Mouse (Mus musculus) embryonic facial prominence, embryonic 11.5 days (tissue): ENCODE data around the gene Slc16a6. TPM values are rescaled to one million over a fixed set of nuclear protein-coding genes. Genes with fewer than 3 reads are reported as not detected.

ENCODE experiments used
- ATAC-seq: fragments of 200-750 bp; cut with Nextera tagmentation; replicated peaks from 2 replicates; pipeline ENCODE4 v1.8.0; 2017; ENCODE audit warnings: low read depth; ENCODE audit not compliant: insufficient number of reproducible peaks, low FRiP score, low TSS enrichment
- DNase-seq: peaks from one replicate; pipeline ENCODE4 v3.0.0-alpha.2; 2015; ENCODE audit warnings: low spot score
- H3K27ac ChIP-seq: fragments of 300-500 bp; sonication (generic); replicated peaks from 2 replicates; pipeline ENCODE4 v1.5.1; 2014; ENCODE audit warnings: mild to moderate bottlenecking, low read depth, low read length, control low read depth
- H3K27me3 ChIP-seq: fragments of 300-500 bp; sonication (generic); 2 replicates; pipeline ENCODE4 v1.6.1; 2014; ENCODE audit warnings: mild to moderate bottlenecking, low read length, moderate library complexity, mixed read lengths; ENCODE audit not compliant: control insufficient read depth, insufficient read depth
- H3K36me3 ChIP-seq: fragments of 300-500 bp; sonication (generic); replicated peaks from 2 replicates; pipeline ENCODE4 v1.6.1; 2014; ENCODE audit warnings: low read depth, mild to moderate bottlenecking, low read length, moderate library complexity, mixed read lengths; ENCODE audit not compliant: control insufficient read depth, insufficient read depth
- H3K4me1 ChIP-seq: fragments of 300-500 bp; sonication (generic); 2 replicates; pipeline ENCODE4 v1.6.1; 2014; ENCODE audit warnings: low read length, mixed read lengths; ENCODE audit not compliant: control insufficient read depth, insufficient read depth
- H3K4me2 ChIP-seq: fragments of 300-500 bp; sonication (generic); 2 replicates; pipeline ENCODE4 v1.6.1; 2014; ENCODE audit warnings: low read depth, mild to moderate bottlenecking, control low read depth, low read length, moderate library complexity
- H3K4me3 ChIP-seq: fragments of 300-500 bp; sonication (generic); 2 replicates; pipeline ENCODE4 v1.5.1; 2014; ENCODE audit warnings: low read depth, low read length, control low read depth
- H3K9ac ChIP-seq: fragments of 300-500 bp; sonication (generic); replicated peaks from 2 replicates; pipeline ENCODE4 v1.6.1; 2014; ENCODE audit warnings: mild to moderate bottlenecking, control low read depth, low read length
- H3K9me3 ChIP-seq: fragments of 300-500 bp; sonication (generic); replicated peaks from 2 replicates; pipeline ENCODE4 v1.6.1; 2016; ENCODE audit warnings: mild to moderate bottlenecking, low read length, inconsistent platforms, mixed read lengths; ENCODE audit not compliant: control insufficient read depth
- WGBS: fragments of 180-500 bp; shearing (Covaris S2); extraction: QIAGEN DNeasy Blood & Tissue Kit; methylation state at CpG from one replicate; pipeline ENCODE4 v1.1.7; 2014; 5-methylcytosine and 5-hydroxymethylcytosine counted together
- polyA plus RNA-seq: library from polyadenylated mRNA; unstranded; fragments of >200 nt; fragmentation: Nextera tagmentation; extraction: Ambion mirVana; gene quantifications from 2 replicates; pipeline ENCODE4 v1.2.1, GENCODE M21; 2014

Slc16a6 gene
- polyA plus RNA-seq, 1 experiment from 2014 or later: 3.3 TPM

DNA sequence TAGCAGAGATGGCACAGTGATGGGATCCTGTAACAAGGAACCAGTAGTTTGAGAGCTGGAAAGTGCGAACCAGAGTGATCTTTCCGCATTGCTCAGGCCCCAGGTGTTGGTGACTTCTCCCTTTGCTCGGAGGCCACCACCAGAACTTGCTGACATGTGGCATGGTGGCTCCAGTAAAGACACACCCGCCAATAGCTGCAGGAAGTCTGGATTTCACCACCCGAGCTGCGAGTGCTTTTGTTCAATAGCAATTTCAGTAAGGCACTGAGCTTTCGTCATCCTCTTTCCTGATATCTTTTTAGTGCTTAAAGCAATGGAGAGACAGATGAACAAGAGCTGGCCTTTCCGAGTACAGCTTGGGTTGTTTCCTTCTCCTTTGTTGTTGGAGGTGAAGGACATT is 7.0 kb upstream of the Slc16a6 start:
- no peak for DNase-seq
- no peak overlapping the region for H3K4me2 ChIP-seq
- ATAC-seq: no peak
- no peaks in the 10 kb centered on the region for H3K9me3 ChIP-seq
- 84% methylated on average over 8 of the region's 8 CpGs for WGBS
- no peaks in the 10 kb centered on the region for H3K4me1 ChIP-seq
- no peak overlapping the region for H3K9ac ChIP-seq
- no peak overlapping the region for H3K4me3 ChIP-seq
- H3K27ac ChIP-seq: no peak overlapping the region
- no peaks in the 10 kb centered on the region for H3K27me3 ChIP-seq
- no peaks in the 10 kb centered on the region for H3K36me3 ChIP-seq

DNA sequence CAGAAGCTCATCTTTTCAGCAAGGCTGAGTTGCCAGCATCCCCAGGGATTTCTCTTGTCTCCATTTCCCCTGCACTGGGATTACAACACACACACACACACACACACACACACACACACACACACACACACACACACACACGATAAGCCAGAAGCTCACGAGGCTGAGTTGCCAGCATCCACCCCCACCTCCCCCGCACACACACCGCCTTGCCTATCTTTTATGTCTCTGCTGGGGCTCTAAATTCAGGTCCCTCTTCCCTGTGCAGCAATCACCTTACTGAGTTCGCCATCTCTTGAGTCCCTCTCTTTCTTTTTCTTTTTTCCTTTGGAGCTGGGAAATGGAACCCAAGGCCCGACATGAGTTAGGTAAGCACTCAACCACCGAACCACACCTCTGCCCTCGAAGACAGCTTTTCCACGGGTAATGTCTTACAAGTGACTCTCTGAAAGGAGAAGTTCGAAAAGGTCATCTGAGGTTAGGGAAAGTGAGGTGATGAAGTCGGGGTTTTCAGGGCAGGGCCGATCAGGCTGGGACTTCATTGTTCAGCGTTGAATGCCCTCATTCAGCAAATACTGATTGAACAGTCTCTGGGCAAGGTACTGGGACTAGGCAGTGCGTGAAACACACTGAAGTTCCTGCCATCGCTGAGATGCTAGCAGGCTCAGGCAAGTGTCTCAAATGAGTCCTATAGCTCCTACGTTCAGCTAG is 6.3 kb upstream of the Slc16a6 start:
- no peak overlapping the region for H3K27ac ChIP-seq
- no peak for ATAC-seq
- 56% methylated on average over 16 of the region's 16 CpGs for WGBS

DNA sequence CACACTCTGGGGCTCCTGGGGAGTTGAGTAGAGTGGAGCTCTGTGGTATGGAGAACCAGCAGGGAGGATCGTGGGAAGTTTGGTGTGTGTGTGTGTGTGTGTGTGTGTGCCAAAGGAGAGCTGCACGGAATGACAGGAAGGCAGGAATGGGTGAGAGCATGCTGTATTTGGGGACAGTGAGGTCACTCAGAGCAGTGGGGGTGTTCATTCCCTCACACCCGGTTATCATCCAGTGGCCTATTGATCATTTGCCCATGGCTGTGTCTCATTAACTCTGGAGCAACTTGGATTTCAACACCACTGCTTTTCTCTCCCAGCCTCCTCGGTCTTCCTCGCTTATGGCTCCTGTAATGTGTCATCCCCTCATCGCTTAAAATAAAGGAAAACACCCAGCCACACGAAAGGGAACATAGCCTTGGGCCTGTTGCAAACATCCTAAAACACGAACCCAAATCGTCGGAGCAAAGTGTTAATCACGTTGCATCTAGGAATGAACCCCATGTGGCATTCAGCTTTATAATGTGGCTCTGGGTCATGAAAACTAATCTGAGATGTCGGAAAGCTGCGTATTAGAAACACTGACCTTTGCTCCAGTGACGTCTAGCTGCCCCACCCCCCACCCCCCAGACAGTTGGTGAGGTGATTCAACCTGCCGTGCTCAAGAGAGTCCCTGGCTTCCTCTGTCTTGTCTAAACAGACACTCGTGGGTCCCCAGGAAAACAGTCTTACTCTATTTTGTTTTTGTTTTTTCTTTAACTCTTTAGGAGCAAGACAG is 4.4 kb upstream of the Slc16a6 start:
- H3K4me2 ChIP-seq: no peak overlapping the region
- DNase-seq (no peak), ATAC-seq (no peak)
- 43% methylated on average over 16 of the region's 16 CpGs for WGBS
- no peak overlapping the region for H3K4me3 ChIP-seq
- H3K4me1 ChIP-seq: peaks cover 3% of the 10 kb centered on the region; the same call in 1 of the 2 replicates
- H3K9me3 ChIP-seq: no peaks in the 10 kb centered on the region
- H3K27ac ChIP-seq: no peak overlapping the region
- H3K27me3 ChIP-seq: 0 out of 2 replicates have a peak, but pooled peaks cover 5% of the 10 kb centered on the region
- no peak overlapping the region for H3K9ac ChIP-seq
- no peaks in the 10 kb centered on the region for H3K36me3 ChIP-seq

More for the DNA sequence above, 6.3 kb upstream of the Slc16a6 start:
- Histone ChIP-seq H3K27me3 (no peaks in the 10 kb centered on the region), H3K9me3 (no peaks in the 10 kb centered on the region), H3K4me3 (no peak overlapping the region), H3K36me3 (no peaks in the 10 kb centered on the region), H3K4me2 (no peak overlapping the region), H3K4me1 (no peaks in the 10 kb centered on the region), H3K9ac (no peak overlapping the region)
- DNase-seq: no peak

DNA sequence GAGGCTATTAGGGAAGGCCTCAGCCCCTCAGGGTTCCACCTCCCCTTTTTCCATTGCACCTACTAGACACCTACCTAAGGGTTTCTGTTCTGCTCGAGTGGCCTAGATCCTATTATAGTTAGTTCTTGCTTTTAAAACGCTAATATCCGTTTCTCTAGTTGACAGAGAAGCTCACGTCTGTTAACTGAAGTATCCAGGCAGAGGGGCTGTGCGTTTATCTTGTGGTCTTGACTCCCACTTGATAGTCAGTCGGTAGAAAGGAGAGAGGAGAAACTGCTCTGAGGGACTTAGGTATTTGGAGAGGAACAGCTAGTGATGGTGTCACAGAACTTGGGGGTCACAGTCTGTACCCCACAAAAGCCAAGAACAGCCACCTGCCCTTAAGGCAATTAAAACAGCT is 3.3 kb upstream of the Slc16a6 start:
- Histone ChIP-seq H3K4me2 (no peak overlapping the region), H3K36me3 (no peaks in the 10 kb centered on the region), H3K4me3 (no peak overlapping the region), H3K9me3 (no peaks in the 10 kb centered on the region), H3K27ac (no peak overlapping the region), H3K27me3 (0 out of 2 replicates have a peak, but pooled peaks cover 5% of the 10 kb centered on the region), H3K4me1 (peaks cover 3% of the 10 kb centered on the region; the same call in 1 of the 2 replicates), H3K9ac (no peak overlapping the region)
- no peak for DNase-seq
- ATAC-seq: no peak
- WGBS: 55% methylated on average over 6 of the region's 6 CpGs

DNA sequence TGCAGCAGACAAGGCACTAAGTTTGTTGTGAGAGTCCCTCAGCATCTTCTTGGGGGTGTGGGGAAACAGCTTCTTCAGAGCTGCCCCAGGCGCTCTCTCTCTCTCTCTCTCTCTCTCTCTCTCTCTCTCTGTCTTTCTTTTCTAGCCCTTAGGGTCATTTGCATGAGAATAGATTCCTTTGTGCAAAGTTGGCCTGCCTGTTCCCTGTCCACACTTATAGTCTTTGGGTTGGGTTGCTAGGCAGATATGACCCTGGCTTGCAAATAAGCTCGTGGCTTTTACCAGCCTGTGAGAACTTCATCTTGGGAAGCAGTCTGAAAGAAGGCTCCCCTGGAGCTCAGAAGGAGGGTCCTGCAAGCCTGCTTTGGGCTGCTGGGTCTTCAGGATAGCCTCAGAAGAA is 2.8 kb upstream of the Slc16a6 start:
- Histone ChIP-seq H3K27ac (no peak overlapping the region), H3K36me3 (no peaks in the 10 kb centered on the region), H3K9me3 (no peaks in the 10 kb centered on the region), H3K4me3 (no peak overlapping the region), H3K27me3 (0 out of 2 replicates have a peak, but pooled peaks cover 5% of the 10 kb centered on the region), H3K4me2 (no peak overlapping the region), H3K9ac (no peak overlapping the region), H3K4me1 (peaks cover 3% of the 10 kb centered on the region; the same call in 1 of the 2 replicates)
- ATAC-seq (no peak), DNase-seq (no peak)
- 38% methylated on average over 2 of the region's 2 CpGs for WGBS

DNA sequence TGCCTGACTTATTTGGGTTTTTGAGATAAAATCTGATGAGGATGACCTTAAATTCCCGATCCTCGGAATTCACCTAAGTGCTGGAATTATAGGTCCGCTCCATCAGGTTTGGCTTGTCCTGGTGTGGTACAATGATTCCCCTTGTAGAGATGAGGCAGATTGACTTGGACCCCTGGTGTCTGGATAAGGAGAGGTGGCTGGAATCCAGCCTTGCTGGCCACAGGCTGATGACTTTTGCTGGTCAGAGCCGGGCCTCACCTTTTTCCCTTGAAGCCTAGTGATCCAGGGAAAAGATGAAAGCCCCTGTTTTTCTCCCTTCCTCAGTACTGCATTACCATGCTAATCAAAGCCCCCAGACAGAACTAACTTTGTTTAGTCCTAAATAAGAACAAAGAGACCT is 2.3 kb upstream of the Slc16a6 start:
- Histone ChIP-seq H3K27ac (no peak overlapping the region), H3K4me1 (peaks cover 3% of the 10 kb centered on the region; the same call in 1 of the 2 replicates), H3K9me3 (no peaks in the 10 kb centered on the region), H3K9ac (no peak overlapping the region), H3K27me3 (0 out of 2 replicates have a peak, but pooled peaks cover 5% of the 10 kb centered on the region), H3K4me3 (no peak overlapping the region), H3K36me3 (no peaks in the 10 kb centered on the region), H3K4me2 (no peak overlapping the region)
- 66% methylated on average over 4 of the region's 4 CpGs for WGBS
- ATAC-seq (no peak), DNase-seq (no peak)

DNA sequence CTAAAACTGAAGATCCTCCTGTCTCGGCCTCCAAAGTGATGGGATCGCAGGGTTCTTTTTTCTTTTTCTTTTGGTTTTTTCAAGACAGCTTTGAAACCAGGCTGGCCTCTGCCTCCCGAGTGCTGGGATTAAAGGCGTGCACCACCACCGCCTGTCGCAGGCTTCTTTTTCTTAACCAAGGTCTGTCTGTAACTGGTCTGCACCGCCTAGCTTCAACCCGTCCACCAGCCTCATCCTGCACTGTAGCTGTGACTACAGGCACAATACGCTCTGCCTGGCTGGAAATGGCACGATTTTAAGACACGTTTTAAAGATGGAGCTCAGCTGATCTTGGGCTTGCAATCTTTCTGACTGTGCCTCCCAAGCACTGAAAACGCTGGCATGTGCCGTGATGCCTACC is 1.4 kb upstream of the Slc16a6 start:
- H3K36me3 ChIP-seq: no peaks in the 10 kb centered on the region
- 81% methylated on average over 13 of the region's 13 CpGs for WGBS
- ATAC-seq (no peak), DNase-seq (no peak)
- H3K27me3 ChIP-seq: 0 out of 2 replicates have a peak, but pooled peaks cover 5% of the 10 kb centered on the region
- H3K4me2 ChIP-seq: no peak overlapping the region
- H3K9ac ChIP-seq: no peak overlapping the region
- H3K9me3 ChIP-seq: no peaks in the 10 kb centered on the region
- peaks cover 3% of the 10 kb centered on the region; the same call in 1 of the 2 replicates for H3K4me1 ChIP-seq
- no peak overlapping the region for H3K4me3 ChIP-seq
- no peak overlapping the region for H3K27ac ChIP-seq
